Mouse (Mus musculus) kidney, embryonic 15.5 days (tissue): ENCODE measurements around the gene Tubb2a. TPM values are rescaled to one million over a fixed set of nuclear protein-coding genes. Genes with fewer than 3 reads are reported as not detected.

ENCODE experiments used
- ATAC-seq: fragments of 200-750 bp; cut with Nextera tagmentation; replicated peaks from 2 replicates; pipeline ENCODE4 v1.8.0; 2017; ENCODE audit warnings: moderate TSS enrichment; ENCODE audit not compliant: low FRiP score
- H3K27ac ChIP-seq: fragments of 300-500 bp; sonication (generic); 2 replicates; pipeline ENCODE4 v1.5.1; 2015; ENCODE audit warnings: mild to moderate bottlenecking, inconsistent platforms
- H3K27me3 ChIP-seq: fragments of 300-500 bp; sonication (generic); 2 replicates; pipeline ENCODE4 v1.6.1; 2015; ENCODE audit warnings: inconsistent platforms
- H3K36me3 ChIP-seq: fragments of 300-500 bp; sonication (generic); 2 replicates; pipeline ENCODE4 v1.6.1; 2015; ENCODE audit warnings: inconsistent platforms
- H3K4me1 ChIP-seq: fragments of 300-500 bp; sonication (generic); 2 replicates; pipeline ENCODE4 v1.6.1; 2015; ENCODE audit warnings: inconsistent platforms
- H3K4me2 ChIP-seq: fragments of 300-500 bp; sonication (generic); 2 replicates; pipeline ENCODE4 v1.6.1; 2015; ENCODE audit warnings: moderate library complexity, mild to moderate bottlenecking, inconsistent platforms
- H3K4me3 ChIP-seq: fragments of 300-500 bp; sonication (generic); replicated peaks from 2 replicates; pipeline ENCODE4 v1.5.1; 2015; ENCODE audit warnings: mild to moderate bottlenecking, inconsistent platforms
- H3K9ac ChIP-seq: fragments of 300-500 bp; sonication (generic); 2 replicates; pipeline ENCODE4 v1.6.1; 2015; ENCODE audit warnings: mild to moderate bottlenecking, inconsistent platforms
- H3K9me3 ChIP-seq: fragments of 300-500 bp; sonication (generic); replicated peaks from 2 replicates; pipeline ENCODE4 v1.6.1; 2016; ENCODE audit warnings: inconsistent platforms
- WGBS: fragments of 180-500 bp; shearing (Covaris S2); methylation state at CpG from one replicate; pipeline ENCODE4 v1.1.7; 2015; ENCODE audit warnings: mixed read lengths; 5-methylcytosine and 5-hydroxymethylcytosine counted together
- polyA plus RNA-seq: library from polyadenylated mRNA; unstranded; fragments of >200 nt; fragmentation: Nextera tagmentation; extraction: Ambion mirVana; gene quantifications from 2 replicates; pipeline ENCODE4 v1.2.1, GENCODE M21; 2015

The Tubb2a gene
- polyA plus RNA-seq, 1 experiment from 2014 or later = 132 TPM

- Histone ChIP-seq H3K4me3 (no peak overlapping the region), H3K4me2 (no peak overlapping the region), H3K27me3 (no peaks in the 10 kb centered on the region), H3K9ac (no peak overlapping the region), H3K9me3 (no peaks in the 10 kb centered on the region), H3K36me3 (peaks cover 30% of the 10 kb centered on the region), H3K4me1 (0 out of 2 replicates have a peak, but pooled peaks cover 2% of the 10 kb centered on the region), H3K27ac (no peak overlapping the region)
- 65% methylated on average over 5 of the region's 5 CpGs for WGBS
- ATAC-seq = peak; percentile 58
These were observed 32.1 kb downstream of the Tubb2a start for GRCm38 (mm10) chr13:34045511-34046249.

GRCm38 (mm10) chr13:34043716-34044393 lies 34.0 kb downstream of the Tubb2a start:
- Histone ChIP-seq H3K36me3 (peaks cover 16% of the 10 kb centered on the region), H3K4me3 (no peak overlapping the region), H3K9ac (no peak overlapping the region), H3K4me1 (peaks cover 9% of the 10 kb centered on the region), H3K27ac (no peak overlapping the region), H3K27me3 (no peaks in the 10 kb centered on the region), H3K9me3 (no peaks in the 10 kb centered on the region), H3K4me2 (no peak overlapping the region)
- no peak for ATAC-seq
- WGBS = 69% methylated on average over 7 of the region's 7 CpGs

DNA sequence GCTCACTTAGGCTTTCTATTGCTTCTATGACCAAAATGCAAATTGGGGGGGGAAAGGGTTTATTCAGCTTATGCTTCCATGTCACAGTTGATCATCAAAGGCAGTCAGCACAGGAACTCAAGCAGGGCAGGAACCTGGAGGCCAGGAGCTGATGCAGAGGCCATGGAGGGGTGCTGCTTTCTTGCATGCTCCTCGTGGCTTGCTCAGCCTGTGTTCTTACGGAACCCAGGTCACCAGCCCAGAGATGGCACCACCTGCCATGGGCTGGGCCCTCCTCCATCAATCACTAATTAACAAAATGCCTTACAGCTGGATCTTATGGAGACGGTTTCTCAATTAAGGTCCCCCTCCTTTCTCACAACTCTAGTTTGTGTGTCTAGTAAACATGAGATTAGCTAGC lies 37.7 kb downstream of the Tubb2a start:
- Histone ChIP-seq H3K27ac (no peak overlapping the region), H3K4me3 (no peak overlapping the region), H3K4me2 (no peak overlapping the region), H3K9ac (no peak overlapping the region), H3K9me3 (no peaks in the 10 kb centered on the region), H3K36me3 (no peaks in the 10 kb centered on the region), H3K27me3 (no peaks in the 10 kb centered on the region), H3K4me1 (peaks cover 16% of the 10 kb centered on the region)
- WGBS = 87% methylated on average over 3 of the region's 3 CpGs
- ATAC-seq = no peak

- peaks cover 7% of the 10 kb centered on the region for H3K36me3 ChIP-seq
- WGBS = 23% methylated on average over 8 of the region's 8 CpGs
- peak overlapping the region; percentile 91 for H3K27ac ChIP-seq
- H3K4me1 ChIP-seq = peaks cover 16% of the 10 kb centered on the region
- ATAC-seq = peak; percentile 63; the same call in 1 of the 2 replicates
- peak overlapping the region; percentile 14; the same call in 1 of the 2 replicates for H3K9ac ChIP-seq
- peak overlapping the region; percentile 66 for H3K4me3 ChIP-seq
- no peaks in the 10 kb centered on the region for H3K27me3 ChIP-seq
- no peaks in the 10 kb centered on the region for H3K9me3 ChIP-seq
- peak overlapping the region; percentile 72 for H3K4me2 ChIP-seq
These were observed 38.9 kb downstream of the Tubb2a start for GRCm38 (mm10) chr13:34038901-34039341.

DNA sequence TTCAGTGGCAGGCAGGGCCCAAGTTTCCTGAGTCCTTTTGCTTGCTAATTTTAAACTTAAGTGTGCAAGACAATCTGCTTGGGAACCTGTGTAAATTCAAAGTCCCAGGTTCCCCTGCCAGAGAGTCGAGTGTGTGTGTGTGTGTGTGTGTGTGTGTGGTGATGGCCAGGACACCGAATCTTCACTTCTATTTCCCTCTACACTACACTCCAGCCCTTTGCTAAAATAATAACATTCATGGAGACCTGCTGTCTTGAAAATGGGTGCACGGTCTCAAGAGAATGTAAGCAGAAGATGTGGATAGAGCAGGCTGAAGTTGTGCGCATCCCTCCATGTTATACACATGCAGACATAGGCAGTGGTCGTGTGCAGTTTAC lies 39.8 kb downstream of the Tubb2a start:
- WGBS = 41% methylated on average over 5 of the region's 5 CpGs
- H3K27ac ChIP-seq = peak overlapping the region; percentile 91
- ATAC-seq = 0 out of 2 replicates have a peak, but pooled peaks have one; percentile 8
- H3K9ac ChIP-seq = peak overlapping the region; percentile 85
- H3K27me3 ChIP-seq = no peaks in the 10 kb centered on the region
- H3K9me3 ChIP-seq = no peaks in the 10 kb centered on the region
- peaks cover 16% of the 10 kb centered on the region for H3K4me1 ChIP-seq
- peaks cover 16% of the 10 kb centered on the region for H3K36me3 ChIP-seq
- peak overlapping the region; percentile 72 for H3K4me2 ChIP-seq
- peak overlapping the region; percentile 66 for H3K4me3 ChIP-seq

- H3K36me3 ChIP-seq = peaks cover 23% of the 10 kb centered on the region
- under 1% methylated on average over 37 of the region's 37 CpGs for WGBS
- peak within 1 kb of the TSS; percentile 85 for H3K9ac ChIP-seq
- peaks cover 16% of the 10 kb centered on the region for H3K4me1 ChIP-seq
- H3K4me3 ChIP-seq = peak within 1 kb of the TSS; percentile 66
- H3K27me3 ChIP-seq = no peaks in the 10 kb centered on the region
- H3K9me3 ChIP-seq = no peaks in the 10 kb centered on the region
- peak within 1 kb of the TSS; percentile 91 for H3K27ac ChIP-seq
- peak; percentile 94 for ATAC-seq
- H3K4me2 ChIP-seq = peak within 1 kb of the TSS; percentile 72
These were observed 40.4 kb downstream of the Tubb2a start, which contains the start of gene Bphl for GRCm38 (mm10) chr13:34037172-34038055. Gene Bphl (plus strand): TSS chr13:34037597.

DNA sequence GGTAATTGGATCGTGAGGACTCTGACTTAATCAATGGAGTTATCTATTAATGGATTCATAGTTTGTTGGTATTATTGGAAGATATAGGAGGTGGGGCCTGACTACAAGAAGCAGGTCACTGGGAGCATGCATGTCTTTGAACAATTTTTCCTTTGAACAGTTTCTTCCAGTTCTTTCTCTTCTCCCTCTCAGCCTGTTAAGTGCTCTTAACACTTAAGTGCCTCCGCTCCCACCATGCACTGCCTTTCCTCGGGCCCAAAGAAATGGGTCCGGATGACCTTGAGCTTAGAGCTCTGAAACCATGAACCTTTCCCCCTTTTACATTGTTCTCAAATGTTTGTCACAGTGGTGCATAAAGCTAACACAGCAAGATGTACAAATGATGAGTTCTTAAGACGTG lies 41.1 kb downstream of the Tubb2a start:
- Histone ChIP-seq H3K27ac (peak overlapping the region; percentile 91), H3K36me3 (peaks cover 29% of the 10 kb centered on the region), H3K27me3 (no peaks in the 10 kb centered on the region), H3K4me2 (no peak overlapping the region), H3K9ac (no peak overlapping the region), H3K4me3 (no peak overlapping the region), H3K4me1 (peaks cover 16% of the 10 kb centered on the region), H3K9me3 (no peaks in the 10 kb centered on the region)
- no peak for ATAC-seq
- WGBS = 87% methylated on average over 5 of the region's 5 CpGs

DNA sequence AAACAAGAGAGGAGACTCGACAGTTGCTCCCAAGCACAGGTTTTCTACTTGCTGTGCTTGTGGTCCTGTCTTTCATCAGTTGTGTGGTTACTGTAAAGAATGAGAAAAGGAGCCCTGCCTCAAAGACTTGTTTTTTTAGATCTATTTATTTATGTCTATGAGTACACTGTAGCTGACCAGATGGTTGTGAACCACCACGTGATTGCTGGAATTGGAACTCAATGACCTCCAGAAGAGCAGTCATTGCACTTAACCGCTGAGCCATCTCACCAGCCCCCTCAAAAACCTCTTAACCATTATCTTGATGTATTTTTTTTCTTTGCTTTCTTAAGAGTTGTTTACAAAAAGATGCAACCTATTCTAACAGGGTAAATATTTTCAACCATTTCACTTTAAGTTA lies 42.4 kb downstream of the Tubb2a start:
- H3K36me3 ChIP-seq = peaks cover 40% of the 10 kb centered on the region
- no peak overlapping the region for H3K9ac ChIP-seq
- no peak for ATAC-seq
- H3K4me1 ChIP-seq = peaks cover 16% of the 10 kb centered on the region
- WGBS = 82% methylated on average over 3 of the region's 3 CpGs
- no peak overlapping the region for H3K4me3 ChIP-seq
- H3K9me3 ChIP-seq = no peaks in the 10 kb centered on the region
- H3K27ac ChIP-seq = no peak overlapping the region
- no peak overlapping the region for H3K4me2 ChIP-seq
- no peaks in the 10 kb centered on the region for H3K27me3 ChIP-seq

GRCm38 (mm10) chr13:34032041-34032440 lies 45.8 kb downstream of the Tubb2a start:
- Histone ChIP-seq H3K27ac (no peak overlapping the region), H3K4me3 (no peak overlapping the region), H3K36me3 (peaks cover 67% of the 10 kb centered on the region), H3K4me2 (no peak overlapping the region), H3K27me3 (no peaks in the 10 kb centered on the region), H3K9me3 (no peaks in the 10 kb centered on the region), H3K4me1 (peaks cover 1% of the 10 kb centered on the region), H3K9ac (no peak overlapping the region)
- no peak for ATAC-seq
- WGBS = 86% methylated on average over 2 of the region's 2 CpGs
